Mouse (Mus musculus): Measurements from ENCODE around the gene Mgst3.

Gene Mgst3

DNA sequence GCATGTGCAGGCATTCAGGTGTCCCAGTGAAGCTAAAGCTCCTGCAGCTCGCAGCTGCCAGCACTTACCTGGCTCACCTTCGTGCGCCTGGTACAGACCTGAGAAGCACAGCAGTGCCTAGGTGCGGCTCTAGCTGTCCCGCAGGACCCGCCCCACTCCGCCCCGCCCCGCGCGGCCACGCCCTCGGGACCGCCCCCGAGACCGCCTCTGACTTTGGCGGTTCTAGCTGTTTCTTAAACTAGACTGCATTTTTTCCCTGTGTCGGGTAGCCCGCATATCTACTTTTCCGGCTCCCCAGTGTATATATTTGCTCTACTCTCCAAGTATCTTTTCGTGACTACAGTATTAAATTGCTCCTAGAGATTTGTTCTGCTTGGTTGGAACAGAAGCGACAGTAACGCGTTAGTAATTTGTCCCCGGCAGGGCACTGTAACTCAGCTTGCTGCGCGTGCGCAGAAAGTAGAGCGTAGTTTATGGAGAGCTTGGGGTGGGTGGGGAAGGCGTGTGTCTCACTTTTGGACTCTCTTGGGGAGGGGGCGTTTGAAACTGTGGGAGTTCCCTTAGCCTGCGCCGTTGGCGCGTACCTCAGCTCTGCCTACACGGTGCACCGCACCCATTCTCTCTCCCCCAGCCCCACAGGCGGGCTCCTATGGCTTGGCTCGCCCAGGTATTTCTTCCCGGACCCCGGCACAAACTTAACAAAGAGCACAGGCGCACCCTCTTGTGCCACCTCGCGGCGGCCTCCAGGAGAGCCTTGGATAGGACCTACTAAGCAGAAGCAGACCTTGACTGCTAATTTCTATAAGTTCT is at the start of gene Mgst3:
Gene Mgst3, minus strand, starts transcription at position 159 of the 810 bp plus-strand sequence.
- peak; percentile 97 for DNase-seq

DNA sequence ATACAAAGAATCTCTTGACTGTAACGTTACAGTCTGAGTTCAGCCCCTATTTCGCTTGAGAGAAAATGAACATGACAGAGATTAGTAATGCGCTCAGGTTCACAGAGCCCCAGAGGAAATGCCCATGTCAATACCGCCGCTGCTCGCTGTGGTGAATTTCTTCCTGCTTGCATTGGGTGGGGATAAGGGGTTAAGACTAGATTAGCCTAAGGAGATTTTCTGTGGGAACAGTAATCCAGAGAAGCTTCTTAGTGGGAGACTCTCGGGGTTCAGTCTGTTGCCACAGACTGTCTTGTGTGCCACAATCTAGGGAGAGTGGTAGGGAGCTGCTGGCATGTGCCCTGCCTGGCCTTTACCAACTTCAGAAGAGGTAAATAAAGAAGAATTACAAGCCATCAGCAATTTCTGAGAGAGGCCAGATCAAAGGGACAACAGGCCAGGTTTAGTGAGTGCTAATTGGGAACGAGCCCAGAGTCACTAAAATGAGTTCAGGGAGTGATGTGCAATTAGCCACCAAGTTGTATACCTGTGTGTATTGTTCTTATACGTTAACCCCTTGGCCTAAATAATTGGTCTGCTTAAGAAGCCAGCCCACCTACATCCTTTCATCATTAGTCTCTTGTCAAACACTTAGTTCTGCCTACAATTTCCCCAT is 44.7 kb upstream of the Mgst3 start:
- no peak for DNase-seq

DNA sequence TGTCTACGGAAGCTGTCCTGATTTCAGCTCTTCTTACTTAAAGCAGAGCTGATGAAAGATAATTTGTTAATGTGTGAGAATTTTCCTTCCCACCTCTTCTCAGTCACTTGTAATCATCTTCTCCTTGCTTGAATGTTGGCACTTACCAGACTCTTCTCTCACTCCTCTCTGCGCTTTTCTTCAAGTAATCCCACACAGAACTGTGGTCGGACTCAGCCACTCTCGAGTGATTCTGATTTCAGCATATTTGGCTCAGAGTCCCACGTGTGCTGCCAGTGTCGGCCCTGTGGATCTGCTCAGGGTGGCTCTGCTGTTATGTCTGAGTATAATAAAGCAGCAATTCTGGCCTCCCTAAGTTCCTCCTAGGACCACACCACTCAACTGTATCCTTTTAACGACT is 43.5 kb upstream of the Mgst3 start:
- no peak for DNase-seq

DNA sequence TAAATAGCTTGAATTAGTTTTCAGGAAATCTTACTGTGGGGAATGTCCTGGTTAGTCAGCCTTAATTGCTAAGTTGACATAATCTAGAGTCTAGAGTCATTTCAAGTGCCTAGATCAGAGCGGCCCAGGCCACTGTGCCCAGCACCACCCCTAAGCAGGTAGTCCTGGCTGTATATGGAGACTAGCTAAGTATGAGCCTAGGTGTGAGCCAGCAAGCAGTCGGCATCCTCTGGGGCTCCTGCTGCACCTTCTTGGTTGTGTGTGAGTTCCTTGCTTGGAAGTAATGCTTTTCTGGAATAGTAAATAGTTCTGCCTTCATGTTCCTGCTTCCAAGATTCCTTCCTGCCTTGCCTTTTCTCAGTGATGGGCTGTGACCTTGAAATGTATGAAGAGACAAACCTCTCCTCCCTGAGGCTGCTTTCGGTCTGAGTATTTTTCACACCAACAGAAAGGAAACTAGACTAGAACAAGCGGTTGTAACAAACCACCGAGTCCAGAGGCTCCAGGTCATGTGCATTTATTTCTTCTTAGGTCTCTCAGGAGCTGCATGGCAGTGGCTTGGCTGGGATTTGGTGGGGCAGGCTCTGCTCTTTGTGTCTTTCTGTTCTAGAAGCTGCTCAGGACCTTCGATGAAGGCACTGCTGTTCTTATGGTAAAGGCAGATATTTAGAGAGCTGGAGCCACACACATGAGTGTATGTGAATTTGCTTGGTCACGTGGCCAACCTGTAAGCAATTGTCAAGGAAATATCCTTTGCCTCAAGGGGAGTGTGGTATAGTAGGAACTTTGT is 42.7 kb upstream of the Mgst3 start:
- no peak for DNase-seq

DNA sequence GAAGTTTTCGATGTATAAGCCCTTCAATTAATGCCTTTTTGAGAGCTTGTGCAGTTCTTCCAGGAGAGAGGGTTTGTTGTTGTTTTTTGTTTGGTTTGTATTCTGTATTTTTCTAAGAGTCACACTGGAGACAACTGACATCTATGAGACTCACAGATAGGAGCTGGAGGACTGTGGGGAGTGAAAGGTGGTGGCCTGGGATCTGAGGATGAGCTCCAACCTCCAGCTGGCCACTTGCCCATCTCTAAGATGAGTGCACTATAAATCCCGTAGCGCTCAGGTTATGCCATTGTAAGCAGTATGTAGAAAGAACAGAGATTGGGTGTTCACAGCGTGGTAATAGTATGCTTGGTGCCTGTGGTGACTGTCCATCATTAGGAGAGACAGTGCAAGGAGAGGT is 41.3 kb upstream of the Mgst3 start:
- no peak for DNase-seq

DNA sequence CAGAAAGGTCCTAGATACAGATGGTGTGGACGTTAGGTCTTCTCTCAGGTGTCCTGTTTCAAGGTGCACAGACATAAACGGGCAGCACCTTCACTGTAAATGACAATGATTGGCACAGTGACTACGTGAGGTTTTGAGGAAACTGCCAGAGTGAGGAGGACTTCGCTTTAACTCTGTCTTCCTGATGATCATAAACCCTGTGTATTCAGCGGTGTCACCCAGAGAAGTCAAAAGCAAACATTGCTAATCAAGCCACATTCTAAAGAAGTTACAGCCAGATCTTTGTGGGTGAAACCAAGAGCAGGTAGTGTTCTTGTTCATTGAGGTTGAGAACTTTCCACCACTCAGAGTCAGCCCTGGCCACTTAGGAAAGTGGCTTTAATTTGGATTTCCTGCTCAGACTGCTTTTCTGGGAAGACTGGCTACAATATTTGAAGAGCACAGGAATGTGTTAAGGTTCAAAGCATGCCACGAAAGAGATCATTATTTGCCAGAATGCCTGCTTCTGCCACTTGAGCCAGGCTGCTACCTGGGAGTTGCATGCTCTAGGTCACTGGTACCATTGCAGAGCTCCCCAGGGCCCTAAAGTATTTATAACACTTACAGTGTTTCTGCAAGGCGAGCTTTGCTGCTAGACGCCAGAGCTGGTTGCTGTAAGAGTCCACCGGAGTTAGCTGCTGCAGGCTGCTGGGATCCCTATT is 37.5 kb upstream of the Mgst3 start:
- no peak for DNase-seq

DNA sequence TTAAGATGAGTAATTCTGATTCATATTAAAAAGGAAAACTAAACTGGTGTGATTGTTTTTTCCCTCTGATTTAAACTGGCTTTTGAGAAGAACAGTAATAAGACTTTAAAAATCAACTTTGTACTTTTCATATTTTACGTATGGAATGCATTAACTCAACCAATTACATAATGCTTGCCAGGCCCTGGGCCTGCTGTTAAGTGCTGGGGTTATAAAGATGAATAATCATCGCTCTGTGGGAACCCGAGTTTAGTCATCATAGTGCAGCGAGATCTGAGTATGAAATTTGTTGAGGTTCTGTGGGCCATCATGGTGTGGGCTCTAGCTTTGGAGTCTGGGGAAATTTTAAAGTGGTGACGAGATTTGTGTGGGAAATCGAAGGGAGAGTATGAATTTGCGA is 33.0 kb upstream of the Mgst3 start:
- no peak for DNase-seq

DNA sequence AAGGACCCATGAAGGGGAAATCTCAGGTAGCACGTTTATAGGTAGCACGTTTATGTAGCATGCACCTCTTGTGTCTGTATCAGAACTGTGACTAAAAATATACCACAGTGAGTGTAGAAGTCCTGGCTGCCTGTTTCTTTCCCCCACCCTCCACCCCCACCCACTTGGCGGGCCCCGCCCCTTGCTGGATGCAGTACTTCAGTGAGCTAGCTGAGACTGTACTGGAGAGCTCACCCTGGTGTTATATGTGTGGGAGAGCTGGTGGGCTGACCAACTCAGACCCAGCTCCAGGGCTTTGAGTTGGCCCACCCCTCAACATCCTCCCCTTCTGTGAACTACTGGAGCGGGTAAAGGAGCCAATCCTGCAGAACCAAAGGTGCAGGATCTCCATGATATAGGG is 31.9 kb upstream of the Mgst3 start:
- no peak for DNase-seq

DNA sequence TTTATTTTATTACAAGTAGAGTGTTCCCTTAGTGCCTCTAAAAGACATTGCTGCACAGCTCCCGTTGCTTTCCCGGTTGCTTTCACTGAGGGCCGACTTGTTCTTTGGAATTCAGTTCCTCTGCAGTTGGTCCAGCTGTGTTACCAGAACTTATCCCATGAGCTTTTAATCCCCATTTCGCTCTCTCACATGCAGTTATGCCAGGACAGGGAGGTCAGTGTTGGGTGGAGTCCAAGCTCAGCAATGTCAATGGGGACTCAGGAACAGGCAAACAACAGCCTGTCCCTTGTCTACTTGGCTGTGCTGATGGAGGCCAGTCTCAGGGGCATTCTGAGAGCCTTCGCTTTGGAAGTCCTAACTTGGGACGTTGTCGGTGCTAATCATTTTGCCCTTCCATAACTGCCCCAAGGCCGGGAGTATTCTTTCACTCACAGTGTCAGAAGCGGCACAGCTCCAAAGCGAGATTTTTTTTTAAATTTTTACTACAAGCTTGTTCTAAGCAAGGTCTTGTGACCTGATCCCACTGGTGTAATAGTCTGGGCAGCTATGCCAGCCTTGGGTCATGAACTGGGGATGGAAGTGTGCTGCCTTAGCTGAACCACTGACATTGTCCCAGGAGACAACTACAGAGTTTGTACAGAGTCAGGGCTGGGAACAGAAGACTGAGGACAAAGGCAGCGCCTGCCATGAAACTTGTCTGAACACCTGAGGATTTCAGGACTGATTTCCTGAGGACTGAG is 29.0 kb upstream of the Mgst3 start:
- peak; percentile 23 for DNase-seq

DNA sequence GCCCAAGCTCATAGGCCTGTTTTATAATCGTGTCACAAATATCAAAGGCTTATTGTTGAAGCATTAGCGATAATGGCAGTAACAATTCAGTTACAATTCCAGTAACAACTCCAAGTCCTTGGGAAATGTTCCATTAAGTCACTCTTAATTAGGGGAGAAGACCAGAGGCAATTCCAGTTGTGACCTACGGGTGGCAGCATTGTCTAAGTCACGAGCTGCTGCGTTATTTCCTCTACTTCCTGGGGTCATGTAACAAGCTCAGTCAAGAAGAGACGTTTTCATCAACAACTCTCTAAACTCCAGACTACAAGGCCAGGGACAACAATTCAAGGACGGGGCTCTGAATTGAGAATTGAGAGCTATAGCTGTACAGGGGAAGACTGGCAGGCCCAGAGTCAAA is 21.2 kb upstream of the Mgst3 start:
- peak; percentile 84 for DNase-seq

DNA sequence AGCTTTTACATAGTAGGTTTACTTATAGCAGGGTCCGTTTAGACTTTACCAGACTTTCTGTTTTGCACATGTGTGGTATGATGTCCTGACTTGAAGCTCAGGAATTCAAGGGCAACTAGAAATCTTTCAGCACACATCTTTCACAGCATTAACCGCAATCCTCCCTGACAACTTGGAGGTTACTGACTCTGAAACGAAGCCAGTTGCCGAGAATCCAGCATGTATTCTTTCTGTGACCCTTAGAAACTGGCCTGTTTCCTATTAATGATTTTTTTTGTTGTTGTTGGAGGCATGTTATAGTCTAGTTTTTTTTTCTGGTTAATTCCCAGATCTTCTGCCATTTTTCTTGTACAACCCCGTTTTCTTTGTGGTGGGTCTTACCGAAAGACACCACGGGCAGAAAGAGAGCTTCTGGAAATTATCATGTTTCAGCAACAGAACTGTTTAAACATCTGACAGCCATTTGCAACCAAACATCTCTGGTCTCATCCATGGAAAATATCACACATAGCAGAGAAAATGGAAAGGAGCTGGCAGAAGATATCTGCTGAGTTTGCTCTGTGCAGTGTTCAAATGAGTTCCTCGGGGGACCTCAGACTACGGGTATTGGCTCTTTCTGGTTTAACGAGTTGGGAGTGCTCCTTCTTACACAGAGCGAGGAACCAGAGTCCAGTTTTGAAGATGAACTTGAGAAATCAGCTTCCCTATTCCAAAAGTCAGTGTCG is 18.5 kb upstream of the Mgst3 start:
- no peak for DNase-seq

DNA sequence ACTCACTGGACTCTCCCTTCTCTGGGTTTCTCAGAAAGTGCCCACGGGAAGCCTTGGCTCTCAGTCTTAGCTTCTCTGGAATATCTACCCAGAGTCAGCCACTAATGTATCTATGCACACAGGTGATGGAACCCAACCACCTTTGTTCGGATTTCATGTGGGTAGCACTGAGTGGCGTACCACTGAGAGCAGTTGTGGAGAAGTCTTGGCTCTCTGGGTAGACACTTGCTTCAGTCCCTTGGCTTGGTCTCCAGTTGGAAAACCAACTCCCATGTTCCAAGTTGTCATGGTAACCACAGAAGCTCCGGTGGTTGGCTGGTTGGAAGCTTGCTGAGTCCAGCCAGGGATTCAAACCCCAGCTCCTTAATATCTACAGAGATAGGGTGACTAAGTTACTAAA is 16.0 kb upstream of the Mgst3 start:
- no peak for DNase-seq

DNA sequence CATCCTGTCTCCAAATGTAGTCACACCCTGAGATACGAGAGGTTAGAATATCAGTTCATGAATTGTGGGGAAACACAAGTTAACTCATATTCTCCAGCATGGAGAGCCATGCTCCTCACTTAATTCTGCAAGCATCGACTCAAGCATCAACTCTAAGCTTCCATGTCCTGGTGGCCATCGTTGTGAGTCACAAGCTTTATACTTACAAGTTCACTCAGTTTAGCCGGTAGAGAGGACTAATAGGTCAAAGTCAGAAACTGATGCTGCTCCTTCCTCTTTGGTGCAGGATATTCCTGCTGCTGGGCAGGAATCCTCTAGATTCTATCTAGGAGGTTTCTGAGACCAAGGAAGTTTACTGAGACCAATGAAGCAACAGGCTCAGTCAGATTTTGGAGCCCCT is 11.6 kb upstream of the Mgst3 start:
- DNase-seq, result no peak

DNA sequence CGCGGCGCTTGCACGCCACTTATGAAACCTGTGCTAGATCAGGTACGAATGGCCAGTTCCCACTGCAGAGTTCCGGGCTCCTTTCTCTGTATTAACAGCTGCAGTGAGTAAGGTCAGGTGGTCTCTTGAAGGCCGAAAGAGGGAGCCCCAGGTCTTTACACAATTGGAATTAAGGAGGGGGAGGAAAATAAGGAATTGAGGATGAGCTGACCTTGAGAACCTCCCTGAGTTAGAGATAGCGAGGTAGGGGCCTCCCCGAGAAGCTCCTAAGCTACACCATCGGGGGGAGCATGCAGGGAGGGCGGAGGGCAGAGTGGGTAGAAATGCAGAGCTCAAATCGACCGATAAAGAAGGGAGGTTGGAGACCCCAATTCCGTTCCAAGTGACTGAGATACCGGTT is 360 bp downstream of the Mgst3 start:
- peak; percentile 49 for DNase-seq

DNA sequence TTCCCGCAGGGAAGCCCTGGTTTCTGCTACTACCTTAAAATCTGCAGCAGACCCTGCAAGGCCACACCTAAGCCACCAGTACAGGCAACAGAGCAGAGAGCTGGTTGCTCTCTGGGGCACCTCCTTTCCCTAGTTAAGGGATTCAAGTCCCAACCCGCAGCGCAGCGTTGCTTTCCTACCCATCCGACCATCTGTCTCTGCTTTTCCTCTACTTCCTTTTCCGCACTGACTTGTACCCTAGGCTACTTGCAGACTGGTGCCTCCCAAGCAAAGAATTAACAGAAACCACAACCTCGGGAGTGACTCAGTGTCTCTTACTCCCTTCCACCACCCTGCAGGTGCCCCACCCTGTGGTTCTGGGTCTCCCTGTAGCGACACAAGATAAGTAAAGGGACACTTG is 954 bp downstream of the Mgst3 start:
- DNase-seq, result no peak

DNA sequence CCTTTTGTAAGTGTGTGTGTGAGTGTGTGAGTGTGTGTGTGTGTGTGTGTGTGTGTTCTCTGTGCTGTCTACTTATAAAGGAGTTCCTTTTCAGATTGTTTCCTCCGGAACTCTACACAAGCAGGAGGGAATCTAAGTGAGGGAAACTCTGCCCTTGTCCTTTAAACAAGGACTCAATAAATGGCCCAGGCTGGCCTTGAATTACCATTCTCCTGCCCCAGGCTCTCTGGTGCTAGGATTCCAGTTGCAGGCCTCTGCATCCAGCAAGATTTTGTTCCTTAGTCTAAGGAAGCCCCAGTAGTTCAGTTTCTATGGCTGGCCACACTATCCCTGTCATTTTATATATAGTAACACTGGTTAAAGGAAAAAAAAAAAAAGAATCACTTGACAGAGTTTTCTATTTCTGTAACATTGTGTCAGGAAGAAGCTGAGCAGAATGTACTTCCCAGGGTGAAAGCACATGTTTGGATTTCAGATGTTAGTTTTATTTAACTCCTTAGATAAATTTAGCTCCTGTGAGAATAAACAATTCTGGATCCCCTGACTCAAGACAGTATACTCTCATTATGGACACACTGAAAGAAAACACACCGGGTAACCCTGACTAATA is 1.5 kb downstream of the Mgst3 start:
- DNase-seq, result no peak

DNA sequence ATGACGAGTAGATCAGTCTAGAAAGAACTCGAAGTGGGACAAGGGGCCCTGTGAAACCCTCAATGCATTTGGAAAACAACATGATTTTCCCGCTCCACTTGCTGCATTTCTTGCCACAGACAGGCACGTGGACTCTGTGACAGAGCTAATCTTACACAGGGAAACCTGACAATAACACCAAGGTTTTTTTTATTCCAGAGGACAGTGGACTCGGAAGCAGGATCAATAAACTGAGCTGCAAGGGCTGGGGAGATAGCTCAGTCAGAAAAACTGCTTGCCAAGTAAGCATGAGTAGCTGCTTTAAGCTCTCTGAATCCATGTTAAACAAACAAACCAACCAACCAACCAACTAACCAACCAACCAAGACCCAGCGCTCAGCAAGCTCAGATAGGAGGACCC is 2.4 kb downstream of the Mgst3 start:
- no peak for DNase-seq

DNA sequence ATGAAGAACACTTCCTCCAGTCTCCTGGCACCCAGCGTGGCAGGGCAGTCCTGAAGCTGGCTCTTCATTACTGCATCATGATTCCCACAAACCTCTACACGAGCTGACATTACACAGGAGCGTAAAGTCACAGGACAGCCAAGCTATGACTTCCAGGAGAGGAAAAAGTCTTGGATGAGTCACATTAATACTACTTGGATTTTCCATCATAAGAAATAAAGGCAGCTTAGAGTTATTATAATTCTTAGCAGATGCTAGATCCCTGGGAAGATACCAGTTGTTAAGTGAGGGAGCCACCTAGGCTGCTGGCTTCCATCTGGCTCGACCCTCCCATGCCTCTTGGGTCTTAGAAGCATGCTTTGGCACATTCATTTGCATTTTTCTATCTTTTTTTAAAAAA is 3.3 kb downstream of the Mgst3 start:
- DNase-seq, result no peak

DNA sequence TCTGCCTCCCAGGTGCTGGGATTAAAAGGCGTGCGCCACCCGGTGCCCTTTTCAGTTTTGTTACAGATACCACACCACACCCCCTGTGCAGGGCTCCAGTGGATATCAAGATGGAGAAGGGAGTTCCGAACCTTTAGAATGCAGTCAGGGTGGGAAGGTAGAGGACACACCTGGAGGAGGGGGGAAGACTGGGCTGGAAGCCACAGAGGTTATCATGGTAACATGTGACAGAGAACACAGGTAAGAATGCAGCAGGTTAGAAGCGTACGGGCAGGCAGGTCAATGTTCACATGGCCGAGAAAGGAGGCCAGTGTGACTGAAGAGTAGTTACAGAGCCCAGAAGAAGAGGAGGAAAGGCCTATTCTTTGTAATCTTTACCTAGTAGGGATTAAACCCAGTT is 4.1 kb downstream of the Mgst3 start:
- no peak for DNase-seq

DNA sequence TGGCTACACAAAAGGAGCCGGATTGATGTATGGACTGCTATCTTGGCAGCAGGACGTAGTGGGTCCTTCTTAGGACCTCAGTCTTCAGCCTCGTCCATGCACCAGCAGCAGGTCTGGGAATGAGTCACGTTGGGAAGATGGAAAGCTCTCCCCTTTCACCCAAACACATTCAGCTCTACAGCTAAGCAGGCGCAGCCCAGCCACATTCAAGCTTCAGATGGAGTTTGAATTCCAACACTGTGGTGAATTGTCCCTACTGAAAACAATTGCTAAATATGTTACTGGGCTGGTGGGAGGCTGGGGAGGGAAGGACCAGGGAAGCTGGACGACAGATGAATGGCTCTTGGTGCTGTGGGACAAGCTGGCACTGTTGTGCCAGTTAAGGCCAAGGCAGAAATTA is 5.1 kb downstream of the Mgst3 start:
- DNase-seq, result no peak

DNA sequence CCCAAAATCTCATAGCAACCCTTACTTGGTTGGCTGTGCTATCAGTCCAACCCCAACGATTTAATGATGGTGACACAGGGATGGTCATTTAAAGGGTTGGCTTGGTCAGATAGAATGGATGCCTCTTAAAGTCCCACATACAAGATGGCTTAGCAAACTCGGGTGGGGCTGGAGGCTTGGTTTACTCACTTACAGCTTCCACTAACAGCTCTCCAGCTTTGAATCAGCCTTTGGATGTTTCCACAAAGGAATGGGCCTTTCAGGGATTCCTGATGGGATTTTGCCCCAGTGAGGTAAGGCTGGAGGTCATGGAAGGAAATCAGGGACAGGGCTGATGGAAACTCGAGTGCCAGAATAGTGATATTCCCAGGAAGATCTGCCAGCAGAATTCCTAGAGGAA is 5.8 kb downstream of the Mgst3 start:
- no peak for DNase-seq
